Mouse (Mus musculus): ENCODE results near the gene Pcsk5.

The Pcsk5 gene

GRCm38 (mm10) chr19:17837471-17837859 is at the start of gene Pcsk5:
Gene Pcsk5, minus strand, starts transcription at chr19:17837632.
- DNase-seq (ENCODE audit: low spot score) = peak; percentile 90

- DNase-seq (ENCODE audit: low spot score) = no peak
These were observed 38.4 kb upstream of the Pcsk5 start for GRCm38 (mm10) chr19:17875804-17876203.

- no peak for DNase-seq (ENCODE audit: low spot score)
These were observed 37.0 kb upstream of the Pcsk5 start for GRCm38 (mm10) chr19:17874388-17874787.

GRCm38 (mm10) chr19:17873755-17874154 is 36.3 kb upstream of the Pcsk5 start:
- peak; percentile 12 for DNase-seq (ENCODE audit: low spot score)

- no peak for DNase-seq (ENCODE audit: low spot score)
These were observed 29.0 kb upstream of the Pcsk5 start for GRCm38 (mm10) chr19:17866317-17866891.

- DNase-seq (ENCODE audit: low spot score) = no peak
These were observed 23.1 kb upstream of the Pcsk5 start for GRCm38 (mm10) chr19:17860351-17861014.

GRCm38 (mm10) chr19:17856741-17857140 is 19.3 kb upstream of the Pcsk5 start:
- no peak for DNase-seq (ENCODE audit: low spot score)

GRCm38 (mm10) chr19:17848417-17848816 is 11.0 kb upstream of the Pcsk5 start:
- no peak for DNase-seq (ENCODE audit: low spot score)

- no peak for DNase-seq (ENCODE audit: low spot score)
These were observed 8.5 kb upstream of the Pcsk5 start for GRCm38 (mm10) chr19:17845967-17846366.

GRCm38 (mm10) chr19:17841586-17841985 is 4.2 kb upstream of the Pcsk5 start:
- DNase-seq (ENCODE audit: low spot score) = no peak

DNA sequence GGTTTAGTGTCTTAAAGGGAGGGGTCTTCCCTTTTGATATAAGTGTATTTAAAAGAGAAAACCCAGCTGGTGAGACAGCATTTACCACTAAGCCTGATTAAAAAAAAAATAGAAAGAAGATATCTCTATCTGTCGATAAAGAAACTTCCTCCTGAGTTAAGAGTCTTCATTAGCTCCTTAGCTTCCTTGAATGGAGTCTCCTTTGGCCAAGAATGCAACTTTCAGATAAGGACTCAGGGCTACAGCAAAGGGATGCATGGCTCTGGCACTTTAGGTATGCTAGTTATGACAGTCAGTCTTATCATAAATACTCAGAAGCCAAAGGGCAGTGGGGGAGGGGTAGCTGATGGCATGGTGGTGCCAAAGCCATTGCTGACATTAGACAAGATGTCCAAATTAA is 2.4 kb upstream of the Pcsk5 start:
- DNase-seq (ENCODE audit: low spot score) = no peak

- peak; percentile 54 for DNase-seq (ENCODE audit: low spot score)
These were observed 614 bp downstream of the Pcsk5 start for GRCm38 (mm10) chr19:17836566-17837470.

- DNase-seq (ENCODE audit: low spot score) = peak; percentile 80
These were observed 1.5 kb downstream of the Pcsk5 start for GRCm38 (mm10) chr19:17835681-17836565.

- no peak for DNase-seq (ENCODE audit: low spot score)
These were observed 2.5 kb downstream of the Pcsk5 start for GRCm38 (mm10) chr19:17834894-17835293.

DNA sequence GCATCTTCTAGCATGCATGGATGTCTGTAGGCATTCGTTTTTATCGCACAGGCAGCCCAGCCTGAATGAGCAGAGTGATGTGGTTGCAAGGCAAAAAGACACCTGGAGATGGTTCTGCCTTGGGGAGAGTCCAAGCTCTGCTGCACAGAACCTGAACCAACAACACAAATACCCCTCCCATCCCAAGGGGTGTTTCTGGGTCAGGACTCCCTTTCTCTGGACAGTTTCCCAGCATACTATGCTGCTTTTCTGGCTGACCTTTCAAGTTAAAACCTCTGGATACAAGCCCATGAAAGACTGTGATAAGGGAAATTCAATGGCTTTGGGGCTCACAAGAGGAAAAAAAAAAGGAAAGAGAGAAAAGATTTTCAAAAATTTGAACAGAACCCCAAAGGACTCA is 6.1 kb downstream of the Pcsk5 start:
- no peak for DNase-seq (ENCODE audit: low spot score)

DNA sequence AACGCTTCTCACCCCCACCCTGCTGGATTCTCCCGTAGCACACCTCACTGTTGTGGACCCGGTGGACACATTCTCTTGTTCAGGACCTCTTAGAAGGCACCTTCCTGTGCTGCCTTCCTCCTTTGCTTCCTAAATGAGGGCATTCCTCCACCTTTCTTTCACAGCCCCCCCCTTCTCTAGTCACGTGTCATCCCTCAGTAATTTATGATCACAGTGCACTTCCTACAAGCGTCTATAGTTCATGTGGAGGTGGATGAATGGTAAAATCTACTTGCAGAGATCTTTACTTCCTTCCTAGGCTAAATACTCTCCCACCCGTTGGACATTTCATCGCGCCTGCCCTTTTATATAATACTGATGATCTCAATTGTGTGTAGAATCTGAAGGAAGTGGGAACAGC is 9.0 kb downstream of the Pcsk5 start:
- no peak for DNase-seq (ENCODE audit: low spot score)

GRCm38 (mm10) chr19:17826694-17827093 is 10.7 kb downstream of the Pcsk5 start:
- no peak for DNase-seq (ENCODE audit: low spot score)

- DNase-seq (ENCODE audit: low spot score) = no peak
These were observed 17.4 kb downstream of the Pcsk5 start for GRCm38 (mm10) chr19:17820046-17820445.

- DNase-seq (ENCODE audit: low spot score) = no peak
These were observed 18.4 kb downstream of the Pcsk5 start for GRCm38 (mm10) chr19:17819081-17819480.

- no peak for DNase-seq (ENCODE audit: low spot score)
These were observed 22.4 kb downstream of the Pcsk5 start for GRCm38 (mm10) chr19:17815062-17815461.

- DNase-seq (ENCODE audit: low spot score) = no peak
These were observed 23.9 kb downstream of the Pcsk5 start for GRCm38 (mm10) chr19:17813449-17813990.

DNA sequence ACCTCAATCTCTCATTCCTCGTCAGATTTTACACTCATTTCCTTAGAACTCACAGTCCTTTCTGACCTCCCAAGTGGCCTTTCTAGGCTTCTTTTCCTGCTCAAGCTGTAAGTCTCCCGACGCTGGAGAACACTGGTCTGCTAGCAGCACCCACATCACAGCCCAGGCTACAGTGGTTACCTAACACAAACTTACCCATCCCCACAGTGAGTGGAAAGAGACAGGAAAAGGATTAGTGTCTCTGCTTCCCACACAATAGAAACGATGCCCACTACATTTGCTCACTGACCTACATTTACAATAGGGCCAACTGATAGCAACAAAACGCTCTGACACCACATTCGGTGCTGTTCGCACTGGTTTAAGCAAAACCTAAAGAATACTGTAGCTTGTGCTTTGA is 24.8 kb downstream of the Pcsk5 start:
- DNase-seq (ENCODE audit: low spot score) = no peak
